Mouse (Mus musculus) adrenal gland, postnatal 4 days (tissue): Measurements from ENCODE around the gene Ptprn2. TPM values are rescaled to one million over a fixed set of nuclear protein-coding genes. Genes with fewer than 3 reads are reported as not detected.
A peak's percentile ranks its signal among the peaks of the same experiment; 100 is the strongest.
"Not testable (repeated sequence)": the region's sequence is repeated elsewhere in the genome, so short reads cannot be mapped to it uniquely, and the experiment has no call there.

ENCODE experiments used
- DNase-seq, 2 experiments: peaks; one replicate each; pipeline ENCODE4 v3.0.0; 2021 to 2022; ENCODE audit warnings: low spot score in 2 of 2, mixed read lengths in 2 of 2
- total RNA-seq, 2 experiments: library from RNA; stranded (reverse); gene quantifications; 2 replicates each; pipeline ENCODE4 v1.2.3; 2021

Gene Ptprn2
- total RNA-seq, 2 experiments from 2014 or later = 22.2 to 28.1 TPM

GRCm38 (mm10) chr12:116513788-116514187, 28.3 kb downstream of the Ptprn2 start:
- DNase-seq = not testable (repeated sequence)

GRCm38 (mm10) chr12:116515824-116516223, 30.3 kb downstream of the Ptprn2 start:
- no peak for DNase-seq

- no peak for DNase-seq
These were observed 43.3 kb downstream of the Ptprn2 start for GRCm38 (mm10) chr12:116528861-116529260.

- no peak for DNase-seq
These were observed 47.8 kb downstream of the Ptprn2 start for GRCm38 (mm10) chr12:116533281-116533680.

GRCm38 (mm10) chr12:116539305-116539704, 53.8 kb downstream of the Ptprn2 start:
- no peak for DNase-seq

GRCm38 (mm10) chr12:116540608-116541007, 55.1 kb downstream of the Ptprn2 start:
- peak in 1 of 2 experiments; percentile 14 for DNase-seq

GRCm38 (mm10) chr12:116550031-116550430, 64.5 kb downstream of the Ptprn2 start:
- DNase-seq = no peak

- no peak for DNase-seq
These were observed 66.0 kb downstream of the Ptprn2 start for GRCm38 (mm10) chr12:116551516-116551915.

- no peak for DNase-seq
These were observed 66.8 kb downstream of the Ptprn2 start for GRCm38 (mm10) chr12:116552306-116552705.

- DNase-seq = no peak
These were observed 67.8 kb downstream of the Ptprn2 start for GRCm38 (mm10) chr12:116553361-116553760.

GRCm38 (mm10) chr12:116555964-116556363, 70.4 kb downstream of the Ptprn2 start:
- DNase-seq = no peak

GRCm38 (mm10) chr12:116564441-116564840, 78.9 kb downstream of the Ptprn2 start:
- no peak for DNase-seq

GRCm38 (mm10) chr12:116566672-116567071, 81.2 kb downstream of the Ptprn2 start:
- DNase-seq = no peak

GRCm38 (mm10) chr12:116567170-116567569, 81.7 kb downstream of the Ptprn2 start:
- no peak for DNase-seq

GRCm38 (mm10) chr12:116569568-116569967, 84.0 kb downstream of the Ptprn2 start:
- DNase-seq = no peak

GRCm38 (mm10) chr12:116574102-116574501, 88.6 kb downstream of the Ptprn2 start:
- no peak for DNase-seq

- DNase-seq = no peak
These were observed 89.2 kb downstream of the Ptprn2 start for GRCm38 (mm10) chr12:116574720-116575119.

- DNase-seq = not testable (repeated sequence)
These were observed 92.4 kb downstream of the Ptprn2 start for GRCm38 (mm10) chr12:116577917-116578316.

- DNase-seq = no peak
These were observed 95.5 kb downstream of the Ptprn2 start for GRCm38 (mm10) chr12:116580827-116581544.

- DNase-seq = no peak
These were observed 96.3 kb downstream of the Ptprn2 start for GRCm38 (mm10) chr12:116581864-116582263.

- no peak for DNase-seq
These were observed 97.3 kb downstream of the Ptprn2 start for GRCm38 (mm10) chr12:116582829-116583228.

GRCm38 (mm10) chr12:116585001-116585400, 99.5 kb downstream of the Ptprn2 start:
- DNase-seq = no peak

- no peak for DNase-seq
These were observed 100.6 kb downstream of the Ptprn2 start for GRCm38 (mm10) chr12:116586167-116586566.
